Mouse (Mus musculus) small intestine, adult 2 months (tissue): ENCODE data around the gene U2af1l4. TPM values are rescaled to one million over a fixed set of nuclear protein-coding genes. Genes with fewer than 3 reads are reported as not detected.
A peak's percentile ranks its signal among the peaks of the same experiment; 100 is the strongest.

Source experiments
- H3K27ac ChIP-seq: fragments of 200-500 bp; 2 replicates; pipeline ENCODE4 v1.5.1; 2012; ENCODE audit warnings: low read depth, low read length, control low read depth, inconsistent platforms; ENCODE audit not compliant: insufficient read depth
- H3K27me3 ChIP-seq: fragments of 200-500 bp; 2 replicates; pipeline ENCODE4 v1.6.1; 2012; ENCODE audit warnings: mild to moderate bottlenecking, moderate library complexity, low read length, inconsistent platforms; ENCODE audit not compliant: control insufficient read depth, insufficient read depth
- H3K36me3 ChIP-seq: fragments of 200-500 bp; 2 replicates; pipeline ENCODE4 v1.6.1; 2012; ENCODE audit warnings: mild to moderate bottlenecking, low read length, control low read depth, inconsistent platforms; ENCODE audit not compliant: control insufficient read depth, insufficient read depth
- H3K4me1 ChIP-seq: fragments of 200-500 bp; 2 replicates; pipeline ENCODE4 v1.6.1; 2012; ENCODE audit warnings: low read length, inconsistent platforms, mixed read lengths; ENCODE audit not compliant: control insufficient read depth, insufficient read depth, insufficient read length
- H3K4me3 ChIP-seq: fragments of 200-500 bp; 2 replicates; pipeline ENCODE4 v1.5.1; 2012; ENCODE audit warnings: low read depth, mild to moderate bottlenecking, control low read depth, inconsistent platforms, low read length, moderate library complexity
- CTCF ChIP-seq: fragments of 200-500 bp; IDR thresholded peaks from 2 replicates; pipeline ENCODE4 v1.5.1; 2012; ENCODE audit warnings: low read depth, mild to moderate bottlenecking, control low read depth, inconsistent platforms, low read length, moderate library complexity, mixed read lengths; ENCODE audit not compliant: insufficient replicate concordance, insufficient read length; ENCODE audit errors: extremely low read depth
- POLR2A ChIP-seq: fragments of 200-500 bp; IDR thresholded peaks from 2 replicates; pipeline ENCODE4 v1.6.1; 2012; ENCODE audit warnings: low read depth, mild to moderate bottlenecking, control low read depth, inconsistent platforms, low read length, moderate library complexity
- WGBS: fragments of 180-500 bp; shearing (Covaris S2); methylation state at CpG from one replicate; pipeline ENCODE4 v1.1.7; 2018; 5-methylcytosine and 5-hydroxymethylcytosine counted together
- polyA plus RNA-seq: library from polyadenylated mRNA; depleted of rRNA; stranded (reverse); fragments of >200 nt; gene quantifications from 2 replicates; pipeline ENCODE4 v1.2.3, GENCODE M21; 2012

U2af1l4 gene
- polyA plus RNA-seq, 1 experiment = 46.5 TPM

DNA sequence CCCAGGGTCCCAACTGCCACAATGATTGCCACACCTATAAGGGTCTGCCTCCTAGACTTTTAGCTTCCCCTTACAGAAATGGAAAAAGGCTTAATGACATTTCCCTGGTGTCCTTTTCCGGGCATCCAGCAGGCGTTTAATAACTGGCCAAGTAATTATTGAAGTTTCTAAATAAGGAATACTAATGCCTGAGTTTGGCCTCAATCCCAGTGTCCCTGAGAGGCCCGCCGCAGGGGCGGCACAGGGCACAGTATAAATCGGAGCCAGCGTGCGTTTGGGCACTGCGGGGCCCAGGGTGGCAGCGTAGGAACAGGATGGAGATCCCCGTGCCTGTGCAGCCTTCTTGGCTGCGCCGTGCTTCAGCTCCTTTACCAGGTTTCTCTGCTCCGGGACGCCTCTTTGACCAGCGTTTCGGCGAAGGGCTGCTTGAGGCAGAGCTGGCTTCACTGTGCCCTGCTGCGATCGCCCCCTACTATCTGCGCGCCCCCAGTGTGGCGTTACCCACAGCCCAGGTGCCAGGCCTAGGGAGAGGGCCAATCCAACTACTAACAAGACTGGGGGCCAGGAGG lies 10.0 kb upstream of the U2af1l4 start:
- Histone ChIP-seq H3K27ac (peak overlapping the region; percentile 70), H3K4me1 (peaks cover 4% of the 10 kb centered on the region), H3K4me3 (peak overlapping the region; percentile 59), H3K27me3 (no peaks in the 10 kb centered on the region), H3K36me3 (peaks cover 23% of the 10 kb centered on the region)
- WGBS = under 1% methylated on average over 23 of the region's 23 CpGs
- TF ChIP-seq POLR2A (no peak), CTCF (no peak)

DNA sequence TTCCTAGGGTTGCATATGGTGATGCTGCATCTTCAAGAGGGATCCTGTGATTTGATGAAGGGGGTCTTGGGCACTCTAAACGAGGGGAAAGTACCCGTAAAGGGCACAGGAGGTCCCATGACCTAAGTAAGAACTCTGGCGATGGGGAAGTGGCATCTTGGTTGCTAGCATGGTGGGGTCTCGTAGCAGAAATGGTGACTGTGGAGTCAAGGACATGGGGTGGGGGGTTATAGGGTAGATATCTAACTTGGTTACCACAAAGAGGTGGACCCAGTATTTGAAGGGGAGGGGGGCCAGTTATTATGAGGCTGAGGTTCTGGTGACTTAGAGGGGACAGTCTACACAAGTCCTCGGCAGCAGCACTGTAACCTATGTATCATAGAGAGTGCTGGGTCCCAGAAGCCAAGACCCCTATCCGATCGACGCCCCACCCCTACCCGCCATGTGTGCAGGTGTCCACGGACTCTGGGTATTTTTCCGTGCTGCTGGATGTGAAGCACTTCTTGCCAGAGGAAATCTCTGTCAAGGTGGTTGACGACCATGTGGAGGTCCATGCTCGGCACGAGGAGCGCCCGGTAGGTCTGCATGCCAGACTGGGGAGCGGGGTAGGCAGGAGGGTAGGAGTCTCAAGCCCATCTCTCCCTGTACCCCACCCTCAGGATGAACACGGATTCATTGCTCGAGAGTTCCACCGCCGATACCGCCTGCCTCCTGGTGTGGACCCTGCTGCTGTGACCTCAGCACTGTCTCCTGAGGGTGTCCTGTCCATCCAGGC lies 9.1 kb upstream of the U2af1l4 start:
- Histone ChIP-seq H3K27ac (no peak overlapping the region), H3K27me3 (no peaks in the 10 kb centered on the region), H3K4me3 (no peak overlapping the region), H3K4me1 (peaks cover 9% of the 10 kb centered on the region), H3K36me3 (peaks cover 23% of the 10 kb centered on the region)
- no peak for TF ChIP-seq POLR2A
- no peak for TF ChIP-seq CTCF
- 81% methylated on average over 22 of the region's 22 CpGs for WGBS

DNA sequence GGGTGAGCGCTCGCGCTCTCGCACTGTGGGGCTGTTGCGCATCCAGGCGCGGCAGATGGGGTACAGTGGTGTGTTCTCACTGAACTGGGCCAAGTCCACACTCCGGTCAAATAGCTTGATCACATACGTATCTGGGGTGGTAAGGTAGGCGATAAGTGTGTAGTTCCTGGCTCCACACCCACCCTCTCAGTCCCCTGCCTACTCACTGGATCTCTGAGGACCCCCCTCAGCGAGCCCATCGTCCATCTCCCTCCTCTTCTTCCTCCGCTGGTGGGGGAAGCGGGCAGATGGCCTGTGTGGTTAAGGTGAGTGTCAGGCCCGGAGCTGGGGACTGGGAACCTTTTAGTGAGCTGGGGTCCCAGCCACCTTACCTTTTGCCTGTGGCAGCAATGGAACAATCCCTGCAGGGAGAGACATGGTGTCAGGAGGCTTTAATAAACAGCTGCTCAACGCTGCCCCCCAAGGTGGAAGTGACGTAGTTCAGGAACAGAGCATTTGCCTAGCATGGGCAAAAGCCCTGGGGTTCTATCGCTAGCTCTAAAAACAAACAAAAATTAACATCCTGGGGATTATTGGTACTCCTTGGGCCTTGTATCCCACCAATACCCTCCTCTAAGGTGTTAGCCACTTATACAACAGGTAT lies 6.1 kb upstream of the U2af1l4 start:
- TF ChIP-seq POLR2A = no peak
- TF ChIP-seq CTCF = no peak
- WGBS = 93% methylated on average over 18 of the region's 18 CpGs
- Histone ChIP-seq H3K36me3 (peaks cover 23% of the 10 kb centered on the region), H3K27me3 (no peaks in the 10 kb centered on the region), H3K4me1 (peaks cover 9% of the 10 kb centered on the region), H3K4me3 (no peak overlapping the region), H3K27ac (no peak overlapping the region)

DNA sequence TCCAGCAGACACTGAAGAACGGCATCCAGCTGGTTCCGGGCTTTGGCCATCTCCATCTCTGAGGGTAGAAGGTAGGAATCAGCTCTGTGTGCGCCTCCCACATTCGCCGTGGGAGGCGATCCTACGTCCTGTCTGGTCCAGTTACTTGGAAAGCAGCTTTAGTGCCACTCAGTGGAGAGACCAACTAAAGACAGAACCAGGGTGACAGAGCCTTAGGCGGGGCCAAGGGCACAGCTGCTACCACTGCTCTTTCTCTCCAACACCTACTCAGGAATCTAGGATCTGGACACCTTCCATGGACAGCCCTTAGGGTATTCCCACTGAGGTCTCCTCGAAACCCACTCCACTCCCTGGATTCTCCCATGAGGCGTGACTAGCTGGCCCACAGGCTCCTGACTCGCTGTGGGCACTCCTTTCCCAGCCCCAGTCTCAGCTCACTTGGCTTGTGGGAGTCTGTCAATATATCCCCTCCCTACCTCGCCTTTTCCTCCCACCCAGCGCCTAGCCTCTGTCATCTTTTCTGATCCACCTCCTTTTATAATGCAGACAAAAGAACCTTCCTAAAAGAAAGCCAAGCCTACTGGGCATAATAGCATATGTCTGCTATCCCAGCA lies 5.1 kb upstream of the U2af1l4 start:
- H3K4me3 ChIP-seq = no peak overlapping the region

DNA sequence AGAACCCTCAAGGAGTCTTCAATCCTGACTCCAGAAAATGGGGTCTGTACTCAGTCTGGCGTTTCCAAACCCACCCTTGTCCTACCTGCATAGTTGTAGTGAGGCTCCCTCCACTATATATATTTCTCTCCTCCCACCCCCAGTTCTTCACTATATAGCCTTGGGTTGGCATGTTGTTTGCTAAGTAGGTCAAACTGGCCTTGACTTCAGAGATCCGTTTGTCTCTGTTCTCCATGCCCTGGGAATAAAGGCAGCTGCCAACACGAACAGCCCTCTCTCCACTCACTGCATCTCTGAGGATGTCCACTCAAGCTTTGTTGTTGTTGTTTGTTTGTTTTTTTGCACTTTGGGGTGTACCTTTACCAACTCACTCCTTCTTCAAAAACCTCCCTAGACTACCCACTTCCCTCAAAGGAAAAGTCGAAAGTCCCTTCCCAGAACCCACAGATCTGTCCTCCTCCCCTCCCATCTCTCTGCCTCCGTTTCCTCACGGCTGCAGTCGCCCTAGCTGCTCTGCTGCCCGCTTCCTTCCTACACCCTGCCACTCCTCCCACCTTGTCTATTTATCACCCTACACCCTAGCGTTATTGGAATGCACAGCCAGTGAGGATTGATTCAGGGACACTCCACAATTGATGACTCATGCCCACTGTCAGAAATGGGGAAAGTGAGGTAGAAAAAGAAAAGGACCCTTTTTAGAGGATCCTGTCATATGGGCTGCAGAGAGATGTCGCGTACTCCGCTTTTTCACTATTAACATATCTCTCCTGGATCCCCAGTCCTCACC lies 4.3 kb upstream of the U2af1l4 start:
- H3K27ac ChIP-seq = peak overlapping the region; percentile 73

More for the DNA sequence above, 5.1 kb upstream of the U2af1l4 start:
- Histone ChIP-seq H3K27ac (no peak overlapping the region), H3K4me1 (peaks cover 9% of the 10 kb centered on the region), H3K36me3 (peaks cover 23% of the 10 kb centered on the region), H3K27me3 (no peaks in the 10 kb centered on the region)
- 82% methylated on average over 13 of the region's 13 CpGs for WGBS
- no peak for TF ChIP-seq CTCF
- TF ChIP-seq POLR2A = no peak

DNA sequence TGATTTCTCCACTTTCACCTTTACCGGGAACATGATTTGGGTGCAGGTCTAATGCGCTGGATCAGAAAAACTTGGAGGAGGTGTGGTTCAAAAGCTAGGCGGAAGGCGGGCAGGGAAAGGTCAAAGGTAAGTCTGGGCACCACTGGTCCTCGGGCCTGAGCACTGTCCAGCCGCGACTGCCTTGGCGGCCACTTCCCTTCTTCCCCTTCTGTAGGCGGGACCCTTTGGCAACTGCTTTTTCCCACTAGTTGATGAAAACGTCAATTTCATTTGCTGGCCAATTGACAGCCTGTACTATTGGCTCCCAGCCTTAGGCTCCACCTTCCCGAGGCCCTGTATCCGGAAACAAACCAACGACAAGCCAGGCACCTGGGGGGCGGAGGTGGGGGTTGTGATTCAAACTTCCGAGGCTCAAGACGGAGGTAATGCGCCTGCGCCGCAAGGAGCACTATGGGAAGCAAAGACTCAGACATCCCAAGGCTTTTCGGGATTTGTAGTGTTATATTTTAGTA lies 3.6 kb upstream of the U2af1l4 start, which contains the start of gene Lin37:
Gene Lin37, minus strand, starts transcription at position 396 of the 512 bp plus-strand sequence.
- peak within 1 kb of the TSS; percentile 69 for H3K4me3 ChIP-seq

More for the DNA sequence above, 4.3 kb upstream of the U2af1l4 start:
- whole genome bisulfite sequencing = 5% methylated on average over 12 of the region's 12 CpGs
- Histone ChIP-seq H3K36me3 (peaks cover 23% of the 10 kb centered on the region), H3K4me1 (peaks cover 7% of the 10 kb centered on the region; the same call in 1 of the 2 replicates), H3K27me3 (no peaks in the 10 kb centered on the region), H3K4me3 (peak overlapping the region; percentile 69)
- TF ChIP-seq POLR2A (no peak), CTCF (no peak)

More for the DNA sequence above, 3.6 kb upstream of the U2af1l4 start, which contains the start of gene Lin37:
- H3K4me1 ChIP-seq = peaks cover 9% of the 10 kb centered on the region; the same call in 1 of the 2 replicates
- H3K27me3 ChIP-seq = no peaks in the 10 kb centered on the region
- peak; percentile 66; the same call in 1 of the 2 replicates for TF ChIP-seq POLR2A
- no peak for TF ChIP-seq CTCF
- H3K36me3 ChIP-seq = peaks cover 23% of the 10 kb centered on the region
- WGBS = under 1% methylated on average over 20 of the region's 20 CpGs
- peak within 1 kb of the TSS; percentile 73 for H3K27ac ChIP-seq
